Mouse (Mus musculus) frontal cortex, adult 2 months (tissue): ENCODE measurements around the gene Sh3d19. TPM values are rescaled to one million over a fixed set of nuclear protein-coding genes. Genes with fewer than 3 reads are reported as not detected.
A peak's percentile ranks its signal among the peaks of the same experiment; 100 is the strongest.
"Not testable (repeated sequence)": the region's sequence is repeated elsewhere in the genome, so short reads cannot be mapped to it uniquely, and the experiment has no call there.

Source experiments
- DNase-seq, 2 experiments: peaks; one replicate each; pipeline ENCODE4 v3.0.0; 2022; ENCODE audit warnings: low spot score in 1 of 2; ENCODE audit errors: extremely low spot score in 1 of 2
- polyA plus RNA-seq: library from polyadenylated mRNA; depleted of rRNA; stranded (reverse); fragments of >200 nt; gene quantifications from 2 replicates; pipeline ENCODE4 v1.2.3, GENCODE M21; 2012

The Sh3d19 gene
- polyA plus RNA-seq, 1 experiment = 13.5 TPM

DNA sequence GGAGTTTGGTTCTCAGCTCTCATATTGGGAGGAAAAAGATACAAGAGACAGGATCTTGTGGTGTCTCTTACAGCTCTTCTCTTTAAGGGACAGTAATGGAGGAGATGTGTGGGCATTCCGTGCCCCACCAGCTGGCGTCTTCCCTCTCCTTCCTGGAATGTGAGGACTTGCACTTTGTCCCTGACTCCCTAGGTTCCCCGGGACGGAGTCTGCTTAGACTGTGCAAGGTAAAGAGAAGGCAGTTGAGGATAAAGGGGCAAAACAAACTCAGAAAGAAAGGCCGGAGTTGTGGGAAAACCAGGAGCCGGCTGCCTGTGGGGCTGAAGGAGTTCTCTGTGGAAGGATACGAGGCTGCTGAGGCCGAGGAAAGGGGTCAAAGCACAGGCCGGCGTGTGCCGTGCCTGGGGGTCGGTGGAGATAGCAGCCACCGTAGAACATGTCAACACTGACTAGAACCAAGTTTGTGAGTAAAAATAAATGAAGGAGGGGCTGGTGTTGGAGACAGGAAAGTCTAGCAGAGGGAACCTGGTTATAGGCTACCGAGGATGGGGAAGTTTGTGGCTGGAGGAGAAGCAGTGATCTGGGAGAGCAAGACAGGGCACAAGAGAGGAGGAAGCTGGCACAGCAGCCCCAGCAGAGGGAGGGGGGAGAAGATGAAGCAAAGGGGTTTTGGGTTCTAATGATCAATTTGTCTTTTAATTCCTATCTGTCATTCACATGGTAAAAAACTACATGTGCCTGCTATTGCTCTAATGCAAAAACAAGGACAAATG, 105.8 kb downstream of the Sh3d19 start:
- DNase-seq = no peak

DNA sequence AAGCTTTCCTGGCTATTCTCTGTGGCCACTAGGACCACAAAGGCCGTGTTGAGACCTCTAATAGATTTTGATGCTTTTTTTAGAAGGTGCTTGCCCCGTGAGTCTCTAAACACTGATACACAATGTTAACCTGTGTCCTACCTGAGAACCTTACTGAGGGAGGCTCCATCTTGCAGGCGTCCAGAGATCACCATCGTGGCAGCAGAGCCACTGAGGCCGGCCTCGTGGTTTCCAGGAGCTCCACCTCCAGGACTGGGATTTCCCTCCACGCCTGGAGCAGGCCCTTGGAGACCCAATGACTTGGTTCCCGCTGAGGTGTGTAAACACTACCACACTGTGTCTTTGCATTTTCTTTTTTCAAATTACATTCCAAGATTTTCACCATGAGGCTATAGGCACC, 112.1 kb downstream of the Sh3d19 start:
- no peak for DNase-seq

DNA sequence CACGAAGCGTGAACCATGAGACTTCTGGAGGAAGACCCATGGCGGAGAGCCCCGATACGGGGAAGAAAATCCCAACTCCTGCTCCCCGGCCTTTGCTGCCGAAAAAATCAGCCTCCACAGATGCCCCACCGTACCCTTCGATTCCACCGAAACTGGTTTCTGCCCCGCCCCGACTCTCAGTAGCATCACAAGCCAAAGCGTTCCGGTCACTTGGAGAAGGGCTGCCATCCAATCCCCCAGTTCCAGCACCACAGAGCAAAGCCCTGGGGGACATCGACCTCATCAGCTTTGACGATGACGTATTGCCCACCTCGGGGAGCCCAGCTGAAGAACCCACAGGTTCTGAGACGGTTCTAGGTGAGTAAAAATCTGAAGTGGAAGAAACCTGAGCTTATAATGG, 114.1 kb downstream of the Sh3d19 start:
- DNase-seq = no peak

DNA sequence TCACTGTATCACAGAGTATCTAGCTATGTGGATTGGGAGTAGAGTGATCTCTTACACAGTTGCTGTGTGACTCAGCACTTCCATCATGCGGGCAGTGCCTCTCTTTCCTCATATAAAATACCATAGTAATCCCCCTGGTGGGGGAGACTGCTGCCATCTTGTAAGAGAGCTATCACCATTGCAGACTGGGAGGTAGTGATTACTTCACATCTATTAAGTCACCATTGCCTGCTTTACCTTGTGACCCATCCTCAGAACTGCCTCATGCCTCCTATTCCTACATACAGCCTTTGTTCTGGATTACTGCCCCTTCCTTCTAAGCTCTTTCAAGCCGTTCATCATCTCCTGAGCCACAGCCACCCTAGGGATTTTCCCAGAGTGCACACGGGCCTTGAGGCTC, 117.0 kb downstream of the Sh3d19 start:
- no peak for DNase-seq

DNA sequence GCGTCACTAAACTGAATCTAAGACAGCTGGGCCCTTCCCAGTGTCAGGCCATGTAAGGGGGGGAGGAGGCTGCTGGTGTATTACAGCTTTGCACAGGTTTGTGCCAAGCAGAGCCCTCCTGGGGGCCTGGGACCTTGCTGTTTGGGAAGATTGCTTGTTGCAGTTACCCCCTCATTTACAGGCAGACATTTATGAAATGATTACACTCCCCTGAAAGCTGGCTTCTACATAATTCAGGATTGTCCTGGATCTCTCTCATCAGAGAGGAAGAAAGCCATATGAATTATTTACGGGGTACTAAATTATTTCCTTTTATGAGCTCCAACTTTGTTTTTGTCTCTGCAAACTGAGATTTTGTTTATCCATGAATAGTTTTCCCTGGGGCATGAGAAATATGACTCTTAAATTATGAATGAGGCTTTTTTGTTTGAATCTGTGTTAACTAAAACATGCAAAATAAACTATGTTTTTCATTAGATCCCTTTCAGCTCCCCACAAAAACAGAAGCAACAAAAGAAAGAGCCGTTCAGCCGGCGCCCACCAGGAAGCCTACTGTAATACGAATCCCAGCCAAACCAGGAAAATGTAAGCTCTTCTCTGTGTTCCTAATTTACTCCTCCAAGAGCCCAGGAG, 122.4 kb downstream of the Sh3d19 start:
- DNase-seq = no peak

DNA sequence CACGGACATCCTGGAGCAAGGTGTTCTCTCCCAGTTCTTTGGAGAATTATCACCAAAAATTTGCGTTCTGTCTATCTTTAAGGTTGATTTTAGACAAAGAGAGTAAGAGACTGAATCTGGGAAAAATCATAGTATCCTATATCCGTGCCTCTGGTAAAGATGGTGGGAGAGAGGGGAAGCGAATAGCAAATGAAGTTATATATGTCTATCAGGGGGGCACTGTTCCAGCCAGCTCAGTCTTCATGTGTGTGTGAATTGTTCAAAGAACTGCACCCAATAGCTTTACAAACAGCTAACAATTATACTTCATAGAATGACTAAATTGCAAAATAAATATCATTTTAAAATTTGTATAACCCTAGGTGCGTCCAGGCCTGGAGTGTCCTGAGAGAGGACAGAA, 123.0 kb downstream of the Sh3d19 start:
- DNase-seq = no peak

DNA sequence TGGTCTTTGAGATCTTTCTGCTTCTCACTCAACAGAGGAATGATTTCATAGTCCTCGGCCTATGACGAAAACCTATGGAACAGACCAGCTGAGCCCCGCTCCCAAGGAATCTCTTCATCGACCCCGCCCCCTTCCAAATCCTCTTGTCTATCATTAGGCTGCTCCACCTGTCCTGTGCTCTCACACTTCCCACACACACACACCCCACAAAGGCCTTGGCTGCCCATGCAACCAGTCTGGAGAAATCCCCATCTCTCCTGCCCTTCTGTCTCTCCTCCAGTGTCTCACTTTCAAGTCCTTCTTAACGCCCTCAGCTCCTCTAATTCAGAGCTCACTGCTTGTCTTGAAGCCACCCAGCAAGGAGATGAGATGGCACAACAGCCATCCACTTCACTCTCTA, 131.0 kb downstream of the Sh3d19 start:
- DNase-seq = no peak

DNA sequence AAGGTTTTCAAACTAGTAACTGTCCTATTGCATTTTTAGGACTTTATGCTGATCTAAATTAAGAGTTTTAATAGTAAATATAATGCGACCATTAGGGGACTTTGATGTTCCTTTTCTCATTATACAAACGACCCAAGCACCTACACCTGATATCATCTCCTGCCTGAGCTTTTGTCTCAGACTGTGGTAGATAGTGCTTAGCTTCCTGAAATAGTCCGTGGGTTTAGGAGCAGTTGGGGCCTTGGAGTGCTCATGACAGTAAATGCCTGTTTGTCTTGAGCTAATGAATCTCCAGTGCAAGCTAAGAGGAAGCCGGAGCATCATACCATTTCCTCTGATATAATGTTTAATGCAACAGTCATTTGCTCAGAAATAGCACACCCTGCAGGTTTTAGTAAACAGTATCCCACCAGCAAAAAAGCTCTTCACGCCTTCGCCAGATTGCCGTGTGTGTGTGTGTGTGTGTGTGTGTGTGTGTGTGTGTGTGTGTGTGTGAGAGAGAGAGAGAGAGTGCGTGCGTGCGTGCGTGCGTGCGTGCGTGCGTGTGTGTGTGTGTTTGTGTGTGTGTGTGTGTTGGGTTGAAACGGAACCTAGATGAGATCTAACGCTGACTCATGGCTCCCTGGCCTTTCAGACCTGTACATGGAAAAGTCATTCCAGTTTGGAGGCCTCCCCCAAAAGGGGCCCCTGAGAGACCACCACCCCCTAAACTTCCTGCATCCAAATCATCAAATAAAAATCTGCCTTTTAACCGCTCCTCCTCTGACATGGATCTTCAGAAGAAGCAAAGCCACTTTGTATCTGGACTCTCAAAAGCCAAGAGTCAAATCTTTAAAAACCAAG, 132.8 kb downstream of the Sh3d19 start:
- no peak for DNase-seq

DNA sequence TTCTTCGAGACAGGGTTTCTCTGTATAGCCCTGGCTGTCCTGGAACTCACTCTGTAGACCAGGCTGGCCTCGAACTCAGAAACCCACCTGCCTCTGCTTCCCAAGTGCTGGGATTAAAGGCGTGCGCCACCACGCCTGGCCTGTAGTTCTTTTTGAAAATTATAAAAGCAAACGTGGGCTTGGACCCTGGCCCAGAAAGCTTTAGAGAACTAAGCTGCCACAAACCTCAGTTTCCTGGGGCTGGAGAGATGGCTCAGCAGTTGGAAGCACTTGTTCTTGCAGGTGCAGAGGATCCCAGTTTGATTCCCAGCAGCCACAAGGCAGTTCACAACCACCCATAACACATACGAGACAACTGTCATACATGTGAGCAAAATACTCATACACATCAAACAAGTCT, 133.5 kb downstream of the Sh3d19 start:
- not testable (repeated sequence) for DNase-seq

DNA sequence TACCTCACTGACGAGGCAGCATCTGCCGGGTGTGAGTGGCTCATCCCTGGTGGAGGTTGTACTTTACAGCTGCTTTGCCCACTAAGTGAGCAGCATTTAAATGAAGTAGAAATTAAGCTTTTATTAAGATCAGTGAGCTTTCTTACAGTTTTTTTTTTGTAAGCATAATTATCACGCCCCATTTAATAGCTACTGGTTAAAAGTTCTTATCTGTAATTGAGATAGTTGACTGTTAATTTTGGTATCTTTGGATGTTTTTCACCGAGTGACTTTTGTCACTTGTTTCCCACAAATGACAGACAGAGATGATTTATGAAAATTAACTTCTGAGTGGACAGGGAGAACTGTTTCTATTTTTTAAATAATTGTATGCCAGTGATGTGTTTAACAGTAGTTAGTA, 134.0 kb downstream of the Sh3d19 start:
- no peak for DNase-seq

DNA sequence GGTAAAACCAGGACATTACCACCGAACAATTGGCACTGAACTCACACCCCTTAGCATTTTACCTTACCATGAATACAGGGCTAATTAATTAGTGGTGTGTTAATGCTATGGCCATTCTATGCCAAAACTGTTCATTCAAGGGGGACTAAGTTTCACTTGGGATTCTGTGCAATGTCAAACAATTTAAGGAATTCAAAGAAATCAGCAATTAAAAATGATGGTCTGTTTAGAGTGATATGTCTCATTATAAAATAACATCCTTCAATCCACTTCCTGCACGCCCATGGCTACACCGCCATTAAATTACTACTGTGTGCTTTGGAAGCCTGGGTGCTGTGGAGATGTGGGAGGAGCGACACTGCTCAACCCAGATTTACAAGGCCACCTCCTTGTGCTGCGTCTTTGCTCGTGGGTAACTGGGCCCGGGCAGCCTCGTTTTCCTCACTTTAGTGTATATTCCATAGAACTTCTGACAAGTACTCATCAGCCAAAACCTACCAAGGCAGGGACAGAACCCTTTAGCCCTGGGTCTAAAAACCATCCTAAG, 135.2 kb downstream of the Sh3d19 start:
- no peak for DNase-seq

DNA sequence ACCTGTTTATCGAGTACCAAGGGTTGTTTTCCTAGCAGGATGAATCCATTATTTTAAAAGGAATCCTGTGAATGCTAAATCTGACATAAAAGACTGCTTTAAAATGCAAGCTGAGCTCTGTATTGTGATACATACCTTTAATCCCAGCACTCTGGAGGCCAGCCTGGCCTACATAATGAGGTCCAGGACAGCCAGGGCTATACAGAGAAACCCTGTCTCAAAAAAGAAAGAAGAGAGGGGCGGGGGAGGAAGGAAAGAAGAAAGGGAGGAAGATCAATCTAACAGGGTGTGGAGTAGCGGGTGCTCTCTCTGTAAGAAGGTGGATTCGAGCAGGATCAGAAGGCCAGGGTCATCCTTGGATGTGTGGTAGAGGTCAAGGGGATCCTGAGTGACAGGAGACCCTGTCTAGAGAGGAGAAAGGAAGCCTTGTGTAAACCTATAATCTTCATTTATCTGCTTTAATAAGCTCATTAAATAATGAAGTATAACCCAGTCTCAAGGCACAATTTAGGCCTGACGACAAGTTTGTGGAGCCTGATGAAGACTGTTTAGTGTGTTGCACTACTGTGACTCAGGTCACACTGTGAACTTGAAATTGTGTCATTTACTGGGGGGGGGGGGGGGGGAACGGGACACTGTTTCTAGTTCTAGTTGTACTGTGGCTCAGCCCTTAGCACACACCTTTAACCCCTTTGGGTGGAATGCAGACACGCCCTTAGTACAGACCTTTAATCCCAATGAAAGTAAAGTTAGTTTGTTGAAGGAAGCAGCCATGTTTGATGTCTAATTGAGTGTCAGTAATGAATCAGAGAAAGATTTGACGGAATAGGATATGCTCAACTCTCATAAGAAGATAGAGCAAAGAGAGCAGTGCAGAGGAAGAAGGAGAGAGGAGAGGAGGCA, 137.0 kb downstream of the Sh3d19 start:
- DNase-seq = no peak

DNA sequence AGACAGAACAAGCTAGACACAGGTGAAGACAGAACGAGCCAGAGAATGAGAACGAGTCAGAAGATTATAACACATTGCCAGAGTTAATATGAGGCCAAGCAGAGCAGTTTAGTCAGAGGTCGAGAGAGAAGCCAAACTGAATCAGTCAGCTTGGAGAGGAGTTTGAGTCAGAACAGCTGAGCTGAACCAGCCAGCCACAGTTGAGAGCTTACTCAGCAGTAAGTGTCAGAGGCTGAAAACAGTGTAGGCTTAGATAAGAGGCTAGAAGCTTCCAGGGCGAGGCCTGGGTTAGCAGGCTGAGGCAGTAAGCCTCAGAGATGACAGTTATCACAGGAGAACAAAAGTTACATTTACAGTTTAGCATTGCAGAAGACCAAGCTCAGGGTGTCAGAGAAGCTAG, 137.7 kb downstream of the Sh3d19 start:
- no peak for DNase-seq

DNA sequence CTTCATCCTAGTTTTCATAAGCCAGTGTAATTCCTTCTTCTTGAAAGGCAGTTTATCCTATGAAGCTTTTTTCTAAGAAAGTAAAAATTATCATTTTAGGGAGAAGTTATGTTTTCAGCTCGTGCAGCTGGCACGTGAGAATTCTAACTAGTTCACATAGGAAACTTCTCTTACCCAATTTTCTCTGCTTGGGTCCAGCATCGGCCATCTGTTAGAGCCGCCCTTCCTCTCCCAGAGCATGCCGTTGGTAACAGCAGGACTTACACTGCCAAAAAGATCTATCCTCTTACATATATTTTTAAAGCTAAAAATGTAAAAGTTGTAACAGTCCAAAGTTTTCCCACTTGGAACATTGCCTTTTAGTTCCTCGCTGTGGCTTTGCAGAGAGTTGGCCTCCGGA, 138.2 kb downstream of the Sh3d19 start:
- DNase-seq = peak in 1 of 2 experiments; percentile 19

DNA sequence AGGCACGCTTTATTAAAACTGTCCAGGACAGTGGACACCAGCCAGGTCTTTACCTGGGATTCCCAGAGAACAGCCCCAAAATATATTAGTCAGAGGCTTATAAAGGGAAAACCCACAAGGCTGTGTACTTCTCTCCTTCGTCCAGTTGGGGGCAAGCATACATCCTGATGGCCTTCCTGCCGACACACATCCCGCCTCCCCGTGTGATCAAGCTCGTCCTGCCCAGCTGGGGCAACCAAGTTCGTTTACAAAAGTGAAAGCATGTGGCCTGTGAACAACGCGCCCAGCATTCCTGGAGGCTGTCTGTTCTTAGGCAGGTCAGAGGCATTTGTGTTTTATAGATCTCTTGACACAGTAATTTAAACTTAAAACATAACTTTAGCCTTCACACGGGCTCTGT, 139.2 kb downstream of the Sh3d19 start:
- DNase-seq = no peak

DNA sequence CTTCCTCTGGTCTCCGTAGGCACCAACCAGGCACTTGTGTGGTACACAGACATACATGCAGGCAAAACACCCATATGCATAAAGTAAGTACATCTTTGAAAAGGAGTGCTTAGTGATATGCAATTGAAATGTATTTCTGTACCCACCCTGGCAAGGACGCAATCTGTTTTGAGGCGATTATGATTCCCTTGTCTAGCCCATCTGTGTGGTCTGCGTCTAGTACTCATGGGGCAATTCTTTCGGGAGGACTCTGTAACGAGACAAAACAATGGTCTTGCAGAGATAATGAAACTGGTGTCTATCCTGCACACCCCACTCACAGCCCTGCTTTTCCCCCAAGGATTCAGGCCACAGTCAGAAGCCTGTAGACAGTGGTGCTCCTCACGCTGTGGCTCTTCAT, 141.9 kb downstream of the Sh3d19 start:
- no peak for DNase-seq

DNA sequence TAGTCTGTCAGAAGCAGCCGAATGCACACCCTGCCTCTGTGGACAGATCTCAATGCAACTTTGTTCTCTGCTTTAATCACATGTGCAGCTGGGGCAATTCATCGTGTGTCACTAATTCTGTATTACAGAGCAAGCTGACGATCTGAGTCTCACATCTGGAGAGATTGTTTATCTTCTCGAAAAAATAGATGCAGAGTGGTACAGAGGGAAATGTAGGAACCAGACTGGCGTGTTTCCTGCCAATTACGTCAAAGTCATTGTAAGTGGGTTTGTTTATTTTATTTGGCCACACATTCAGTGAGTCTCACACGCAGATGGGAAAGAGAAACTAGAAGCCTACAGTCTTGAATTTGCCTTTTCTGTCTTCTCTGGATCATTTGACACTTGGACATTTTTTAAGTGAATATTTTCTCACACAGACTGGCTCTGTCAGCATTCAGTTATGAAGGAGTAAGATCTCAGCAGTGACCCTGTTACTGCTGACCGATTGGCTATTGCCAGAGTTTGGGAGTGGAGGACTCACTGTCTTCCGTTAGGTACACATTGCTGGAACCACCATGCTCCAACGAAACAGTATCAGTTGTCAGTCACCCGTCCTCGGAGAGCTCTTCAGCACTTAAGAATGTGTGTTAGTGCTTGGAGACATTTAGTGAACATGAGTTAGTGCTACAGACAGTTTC, 143.9 kb downstream of the Sh3d19 start:
- DNase-seq = peak; percentile 17 to 49

DNA sequence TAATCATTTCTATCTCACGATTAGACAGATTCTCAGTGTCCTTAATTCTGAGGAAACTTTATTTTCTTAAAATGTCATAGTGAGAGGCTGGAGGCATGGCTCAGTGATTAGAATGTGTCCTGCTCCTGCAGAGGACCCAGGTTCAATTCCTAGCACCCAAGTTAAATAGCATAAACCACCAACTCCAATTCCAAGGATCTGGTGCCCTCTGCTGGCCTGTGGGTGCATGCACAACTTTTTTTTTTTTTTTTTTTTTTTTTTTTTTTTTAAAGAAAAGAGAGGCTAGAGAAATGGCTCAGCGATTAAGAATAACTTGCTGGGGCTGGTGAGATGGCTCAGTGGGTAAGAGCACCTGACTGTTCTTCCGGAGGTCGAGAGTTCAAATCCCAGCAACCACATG, 146.0 kb downstream of the Sh3d19 start:
- no peak for DNase-seq

DNA sequence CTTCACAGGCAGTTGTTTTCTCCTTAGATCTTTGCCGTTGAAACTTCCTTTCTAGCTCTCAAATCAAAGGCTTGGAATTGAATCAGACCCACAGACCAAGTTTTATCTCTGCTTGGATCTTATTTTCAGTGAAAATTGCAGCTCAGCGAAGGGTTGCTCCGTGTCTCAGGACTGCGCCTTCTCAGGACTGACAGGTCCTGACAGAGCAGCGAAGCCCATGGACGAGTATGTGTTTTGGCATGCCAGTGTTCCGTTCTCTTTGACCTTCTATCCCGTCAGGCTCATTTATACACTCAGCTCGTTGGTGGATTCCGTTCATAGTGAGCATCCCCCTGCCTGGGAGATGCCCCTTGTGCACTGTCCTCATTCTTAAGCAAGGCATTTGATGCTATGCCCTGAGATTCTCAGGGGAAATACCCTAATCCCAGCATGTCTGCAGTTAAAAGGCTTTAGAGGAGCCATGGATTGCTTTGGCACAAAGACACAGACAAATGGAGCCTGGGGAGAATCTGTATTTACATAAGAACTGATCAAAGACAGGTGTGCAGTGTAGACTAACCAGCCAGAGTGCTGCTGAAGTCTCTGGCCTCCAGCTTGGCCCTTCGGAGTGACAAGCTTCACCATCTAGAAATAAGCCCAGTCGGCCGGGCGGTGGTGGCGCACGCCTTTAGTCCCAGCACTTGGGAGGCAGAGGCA, 148.5 kb downstream of the Sh3d19 start:
- no peak for DNase-seq
